Mouse (Mus musculus) cerebellum, postnatal 14 days (tissue): Measurements from ENCODE around the gene Hnf4a.
A peak's percentile ranks its signal among the peaks of the same experiment; 100 is the strongest.
"Not testable (repeated sequence)": the region's sequence is repeated elsewhere in the genome, so short reads cannot be mapped to it uniquely, and the experiment has no call there.

ENCODE experiments used
- DNase-seq, 2 experiments: peaks; one replicate each; pipeline ENCODE4 v3.0.0; 2021; ENCODE audit warnings: mixed read lengths in 2 of 2

The Hnf4a gene

DNA sequence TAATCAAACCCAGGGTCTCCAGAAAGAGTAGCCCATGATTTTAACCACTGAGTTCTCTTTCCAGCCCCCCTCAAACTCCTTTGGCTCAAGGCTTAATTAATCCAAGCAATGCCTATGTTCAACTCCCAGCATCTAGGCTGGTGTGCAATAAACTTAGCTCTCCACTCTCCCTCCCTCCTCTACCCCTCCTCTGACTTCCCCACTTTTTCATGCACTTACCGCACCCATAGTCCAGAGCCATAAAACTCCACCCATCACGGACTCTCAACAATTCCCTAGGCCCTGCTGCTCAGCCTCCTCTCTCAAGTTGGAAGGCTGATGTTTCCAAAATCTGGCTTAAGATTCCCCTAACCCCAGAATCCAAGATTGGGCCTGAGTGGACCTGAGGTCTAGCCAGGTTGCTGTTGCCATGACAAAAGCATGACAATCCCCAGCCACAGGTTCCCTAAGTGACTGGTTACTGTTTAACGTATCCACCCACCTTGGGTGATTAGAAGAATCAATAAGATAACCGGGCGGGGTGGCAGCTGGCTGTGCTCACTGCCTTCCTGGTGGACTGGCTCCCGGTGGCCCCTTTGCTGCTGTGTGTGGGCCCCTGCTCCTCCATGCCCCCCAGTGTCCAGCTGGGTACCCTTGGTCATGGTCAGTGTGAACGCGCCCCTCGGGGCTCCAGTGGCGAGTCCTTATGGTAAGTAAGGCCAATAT is at the start of gene Hnf4a:
TSS of gene Hnf4a (plus strand) at position 509 of the 705 bp plus-strand sequence.
- no peak for DNase-seq

DNA sequence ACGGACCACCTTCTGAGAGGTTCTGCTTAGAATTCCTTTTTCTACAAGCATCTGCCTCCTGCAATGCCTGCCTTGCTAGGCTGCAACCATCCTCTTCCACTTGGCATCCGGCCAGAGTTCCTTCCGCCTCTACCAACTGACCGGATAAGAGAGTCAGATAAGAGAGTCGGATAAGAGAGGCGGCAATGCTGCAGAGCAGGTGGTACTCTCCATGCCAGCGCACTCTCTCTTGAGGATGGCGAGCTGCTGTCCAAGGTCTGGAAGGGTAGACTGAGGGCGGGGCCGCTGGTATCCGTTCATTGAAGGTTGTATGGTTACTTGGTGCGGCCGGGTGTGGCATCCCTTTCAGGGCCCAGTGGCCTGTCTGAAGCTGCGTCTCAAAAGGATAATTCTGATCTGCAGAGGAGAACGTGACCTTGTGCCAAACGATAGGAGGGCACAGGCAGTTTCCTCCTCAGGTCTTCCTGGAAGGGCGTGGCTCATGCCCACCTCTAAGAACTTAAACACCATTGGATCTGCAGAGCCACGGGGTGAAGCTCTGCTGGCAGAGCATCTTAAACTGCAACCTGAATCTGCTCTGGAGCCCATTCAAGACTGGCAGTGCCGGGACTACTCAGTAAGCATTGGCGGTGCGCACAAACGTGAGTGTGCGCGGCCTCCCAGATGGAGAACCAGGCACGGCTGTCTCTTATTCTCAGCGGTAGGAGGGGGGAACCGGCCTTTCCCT is 47.9 kb upstream of the Hnf4a start:
- DNase-seq = peak; percentile 56 to 74

DNA sequence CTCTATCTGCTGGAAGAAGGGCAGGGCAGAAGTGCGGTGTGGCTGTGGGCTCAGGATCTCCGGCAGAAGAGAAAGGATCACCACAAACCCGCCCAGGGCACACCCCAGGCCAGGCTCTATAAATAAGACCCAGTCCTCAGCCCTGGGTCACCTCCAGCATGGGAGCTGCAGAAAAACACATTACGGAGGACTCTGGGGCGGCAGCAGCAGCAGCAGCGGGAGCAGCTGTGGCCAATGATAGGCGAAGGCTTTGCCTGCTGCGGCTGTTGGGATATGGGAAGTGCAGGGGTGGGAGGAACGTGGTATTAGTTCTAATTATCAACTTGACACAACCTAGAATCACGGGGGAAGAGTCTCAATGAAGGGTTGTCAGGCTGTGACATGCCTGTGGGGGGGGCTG is 47.2 kb upstream of the Hnf4a start:
- DNase-seq = no peak

DNA sequence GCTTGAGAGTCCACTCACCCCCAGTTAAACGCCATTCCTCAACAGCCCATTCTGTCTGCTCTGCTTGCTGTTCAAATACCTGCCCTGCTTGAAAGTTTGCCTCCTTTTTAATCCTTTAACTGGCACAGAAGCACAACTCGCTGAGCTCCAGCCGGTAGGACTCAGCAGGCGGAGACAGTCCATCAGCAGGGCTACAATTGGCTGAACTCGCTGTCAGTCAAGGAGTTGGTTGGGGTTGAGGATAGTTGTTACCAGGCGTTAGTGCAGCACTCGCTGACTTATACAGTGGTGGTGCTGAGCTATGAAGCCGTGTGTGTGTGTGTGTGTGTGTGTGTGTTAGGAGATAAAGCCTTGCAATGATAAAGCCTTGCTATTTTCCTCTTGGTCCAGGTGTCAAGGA is 46.0 kb upstream of the Hnf4a start:
- DNase-seq = no peak

DNA sequence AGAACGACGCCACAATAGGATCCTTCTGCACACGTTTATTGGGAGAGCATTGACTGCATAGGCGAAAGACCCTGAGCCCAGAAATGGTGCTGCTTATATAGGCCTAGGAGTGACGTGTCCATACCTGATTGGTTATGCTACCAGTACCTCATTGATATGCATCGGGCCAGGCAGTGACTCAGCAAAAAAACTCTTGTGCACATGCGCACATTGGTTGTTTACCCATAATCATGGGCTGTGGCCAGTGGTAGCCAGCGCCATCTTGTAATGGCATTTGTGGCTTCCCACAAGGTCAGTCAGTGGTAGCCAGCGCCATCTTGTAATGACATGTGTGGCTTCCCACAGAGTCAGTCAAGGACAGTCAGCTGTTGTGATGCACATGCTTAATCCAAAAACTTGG is 45.3 kb upstream of the Hnf4a start:
- not testable (repeated sequence) for DNase-seq

DNA sequence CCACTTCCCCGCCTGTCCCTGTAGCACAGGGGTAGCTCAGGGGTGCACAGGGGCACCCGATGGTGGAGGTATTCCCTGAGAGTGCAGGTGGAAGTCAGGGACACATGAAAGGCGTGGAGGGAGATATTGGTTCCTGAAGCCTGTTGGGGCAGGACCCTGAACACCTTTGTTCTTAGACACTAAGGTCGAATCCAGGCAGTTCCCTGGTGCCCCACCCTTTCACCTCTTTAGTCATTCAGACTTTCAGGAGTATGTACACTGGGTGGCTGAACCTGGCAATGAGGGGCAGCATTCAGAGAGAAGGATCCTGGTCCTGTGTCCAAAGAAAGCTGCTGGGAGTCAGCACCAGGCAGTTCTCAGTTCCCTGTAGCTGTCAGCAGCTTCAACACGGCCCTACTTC is 44.2 kb upstream of the Hnf4a start:
- no peak for DNase-seq

DNA sequence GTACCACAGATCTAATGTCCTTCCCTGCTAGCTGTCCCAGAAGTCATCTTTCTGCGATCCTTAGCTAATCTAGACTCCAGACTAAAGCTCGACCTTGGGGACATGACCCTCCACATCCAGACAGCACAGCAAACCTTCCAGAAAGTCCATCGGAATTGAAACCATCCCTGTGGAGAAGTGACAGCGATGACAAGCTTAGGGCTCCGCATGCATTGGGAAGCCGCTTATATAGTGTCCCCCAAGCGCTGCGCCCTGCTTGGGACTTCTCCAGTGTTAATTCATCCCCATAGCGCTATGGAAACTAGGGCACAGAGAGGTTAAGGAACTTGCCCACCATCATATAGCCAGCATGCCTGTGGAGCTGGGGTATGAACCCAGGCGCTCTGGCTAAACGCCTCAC is 43.8 kb upstream of the Hnf4a start:
- DNase-seq = no peak

DNA sequence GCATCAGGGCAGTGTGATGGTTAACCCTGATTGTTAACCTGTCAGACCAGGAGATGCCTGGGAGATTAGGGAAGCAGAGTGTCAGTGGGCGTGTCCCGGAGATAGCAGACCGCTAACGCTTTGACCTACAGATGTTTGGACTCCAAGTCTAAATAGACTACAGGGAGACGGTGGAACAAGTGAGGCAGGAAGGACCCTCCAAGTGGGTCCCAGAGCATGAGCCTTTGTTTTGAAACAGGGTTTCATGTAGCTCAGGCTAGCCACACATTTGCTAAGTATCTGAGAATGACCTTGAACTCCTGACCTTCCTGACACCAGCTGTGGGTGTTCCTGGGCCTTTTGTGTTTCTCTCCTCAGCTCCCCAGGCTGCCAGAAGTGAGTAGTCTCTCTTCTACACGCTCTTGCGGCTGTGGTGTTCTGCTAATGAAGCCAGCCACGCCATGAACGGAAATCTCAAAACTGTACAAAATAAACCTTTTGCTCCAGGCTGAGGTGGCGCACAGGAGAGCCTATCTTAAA is 43.3 kb upstream of the Hnf4a start:
- DNase-seq = no peak

DNA sequence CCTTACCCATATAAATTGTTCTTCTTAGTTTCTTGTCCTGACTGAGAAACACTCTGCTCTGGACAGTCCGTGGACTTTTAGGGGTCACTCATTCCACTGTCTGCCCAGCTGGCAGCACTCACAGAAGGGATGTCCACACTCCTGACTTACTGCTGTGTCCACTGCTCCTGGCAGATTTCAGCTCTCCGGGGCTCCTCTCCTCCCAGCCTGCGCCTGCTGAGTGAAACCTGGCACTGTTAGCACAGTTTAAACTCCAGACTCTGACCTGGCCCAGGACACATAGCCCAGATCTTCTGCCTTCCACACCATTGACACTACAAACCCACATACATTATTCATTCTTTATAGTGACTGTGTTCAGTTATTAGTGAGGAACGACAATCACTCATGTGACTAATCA is 42.6 kb upstream of the Hnf4a start:
- DNase-seq = no peak

DNA sequence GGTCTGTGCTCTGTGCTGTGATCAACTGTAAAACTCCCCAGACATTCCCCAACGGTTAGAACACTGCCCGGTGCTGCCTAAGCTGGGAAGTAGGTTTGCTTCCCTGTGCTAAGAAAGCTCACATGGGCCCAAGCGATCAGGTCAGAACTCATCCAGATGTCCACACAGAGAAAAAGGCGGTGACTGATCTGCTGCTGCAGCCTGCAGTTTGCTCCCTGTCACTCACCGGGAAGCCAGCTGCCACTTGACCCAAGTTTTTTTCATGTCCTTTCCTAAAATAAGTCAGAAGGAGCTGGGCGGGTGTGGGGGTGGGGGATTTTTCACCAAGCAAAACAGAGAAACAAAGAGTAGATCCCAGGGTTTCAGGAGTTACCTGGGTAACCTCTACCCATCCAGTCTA is 42.0 kb upstream of the Hnf4a start:
- no peak for DNase-seq

DNA sequence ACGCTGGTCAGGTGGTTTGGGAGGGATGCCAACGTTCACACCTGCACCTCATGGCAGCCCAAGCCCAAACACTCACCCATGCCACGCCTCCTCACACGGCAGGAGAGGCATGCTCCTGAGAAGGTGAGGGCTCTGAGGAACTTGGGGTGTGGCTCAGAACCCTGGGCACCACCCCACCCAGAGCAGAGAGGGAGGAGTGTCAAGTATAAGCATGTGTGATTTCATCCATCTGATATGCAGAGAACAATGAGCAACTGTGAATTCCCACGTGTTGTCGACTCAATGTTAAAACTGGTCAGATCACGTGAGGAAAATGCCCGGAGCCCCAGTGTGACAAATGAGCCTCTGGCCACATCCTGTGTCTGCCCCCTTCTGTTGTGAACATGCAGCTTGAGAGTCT is 39.8 kb upstream of the Hnf4a start:
- no peak for DNase-seq

DNA sequence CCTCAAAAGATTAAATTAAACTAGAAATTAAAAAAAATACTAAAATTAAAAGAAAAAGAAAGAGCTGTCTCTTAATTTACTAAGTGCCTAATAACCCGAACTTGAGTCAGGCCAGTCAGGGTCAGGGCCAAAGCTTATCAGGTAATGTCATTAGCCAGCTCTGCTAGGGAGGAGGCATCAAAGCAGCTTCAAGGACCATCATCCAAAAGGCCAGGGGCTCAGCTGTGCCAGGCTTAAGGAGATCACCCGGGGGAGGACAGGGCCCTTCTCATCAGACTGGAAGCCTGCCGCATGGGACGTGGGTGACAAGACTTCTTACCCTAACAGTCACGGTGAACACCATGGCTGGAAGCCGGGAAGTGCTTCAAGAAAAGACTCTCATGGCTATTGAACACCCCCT is 39.0 kb upstream of the Hnf4a start:
- DNase-seq = no peak

DNA sequence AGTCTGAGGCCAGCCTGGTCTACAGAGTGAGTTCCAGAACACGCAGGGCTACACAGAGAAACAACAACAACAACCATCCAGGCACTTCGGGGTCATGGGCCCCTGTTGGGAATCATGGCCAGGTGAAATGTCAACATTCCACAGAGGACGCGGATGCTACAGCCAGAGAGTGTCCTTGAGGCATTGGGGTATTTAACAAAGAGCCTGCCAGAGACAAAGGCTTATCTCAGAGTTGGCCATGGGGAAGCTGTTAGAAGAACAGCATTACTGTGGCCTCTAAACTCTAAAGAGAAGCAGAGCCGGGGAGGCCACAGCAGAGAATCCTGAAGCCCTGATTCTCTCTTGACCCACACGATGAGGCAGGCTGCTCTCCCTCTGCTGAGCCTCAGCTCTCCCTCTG is 37.7 kb upstream of the Hnf4a start:
- DNase-seq = no peak

DNA sequence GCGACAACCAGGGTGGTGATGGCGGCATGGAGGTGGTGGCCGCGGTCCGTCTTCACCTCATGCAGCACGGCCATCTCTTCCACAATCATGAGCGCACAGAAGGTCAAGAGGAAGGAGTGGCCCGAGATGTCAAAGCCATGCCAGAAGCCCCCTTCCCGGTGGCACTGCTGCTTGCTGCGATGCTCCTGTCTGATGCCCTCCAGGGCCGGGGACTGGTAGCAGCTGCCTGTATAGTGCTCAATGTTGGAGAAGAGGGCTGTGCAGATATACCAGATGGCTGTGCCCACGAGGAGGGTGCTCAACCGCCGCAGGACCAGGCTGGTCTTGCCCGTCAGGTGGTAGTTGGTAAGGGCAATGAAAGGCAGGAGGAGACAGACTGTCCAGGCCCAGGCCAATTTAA is 36.9 kb upstream of the Hnf4a start:
- no peak for DNase-seq

DNA sequence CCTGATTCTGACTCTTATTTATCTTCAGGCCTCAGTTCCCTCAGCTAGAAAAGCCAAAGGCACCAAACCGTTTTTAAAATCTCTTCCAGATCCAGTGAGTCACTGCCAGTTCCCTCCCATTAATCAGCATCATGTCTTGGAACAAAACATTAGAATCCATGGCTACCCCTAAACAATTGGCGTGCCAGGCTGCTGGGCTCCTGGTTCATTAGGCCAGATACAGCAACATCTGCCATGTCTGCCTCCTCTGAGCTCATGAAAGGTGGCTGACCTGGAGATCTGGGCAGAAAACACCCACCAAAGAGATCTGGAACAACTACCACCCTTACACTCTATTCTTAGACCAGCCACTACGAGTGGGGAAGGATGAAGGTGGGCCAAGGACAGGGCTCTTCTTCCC is 35.5 kb upstream of the Hnf4a start:
- DNase-seq = no peak

DNA sequence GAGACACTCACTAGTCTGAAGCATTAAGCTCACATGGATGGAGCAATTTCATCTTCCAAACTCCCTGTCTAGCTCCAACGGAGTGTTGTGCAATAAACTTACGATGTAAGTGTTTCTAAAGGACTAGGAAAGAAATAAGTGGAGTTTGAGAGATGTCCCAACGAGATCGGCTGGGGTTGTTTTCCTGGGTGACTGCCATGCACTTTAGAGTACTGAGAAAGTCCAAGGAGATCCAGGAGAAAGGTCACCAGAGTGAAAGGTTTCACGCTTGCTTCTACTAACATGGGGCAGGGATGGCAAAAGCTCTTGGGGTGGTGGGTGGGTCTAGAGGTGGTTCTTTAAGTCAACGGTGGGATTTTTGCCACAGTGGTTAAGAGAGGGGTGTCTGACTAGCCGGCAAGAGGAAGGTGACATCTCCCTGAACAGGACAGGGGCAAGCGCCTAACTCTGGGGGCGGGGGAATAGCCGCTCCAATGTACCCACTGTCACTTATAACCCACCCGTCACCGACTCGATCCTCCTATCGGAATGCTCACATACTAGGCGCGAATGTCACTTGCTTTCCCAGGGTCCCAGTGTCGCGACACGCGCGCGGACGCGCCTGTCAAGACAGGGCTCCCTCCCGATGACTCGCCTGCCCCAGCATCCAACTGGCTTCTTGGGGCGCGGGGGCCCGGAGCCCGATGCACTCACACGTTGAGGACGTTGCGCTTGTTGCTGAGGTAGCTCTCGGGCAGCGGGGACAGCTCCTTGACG is 34.7 kb upstream of the Hnf4a start:
- no peak for DNase-seq

DNA sequence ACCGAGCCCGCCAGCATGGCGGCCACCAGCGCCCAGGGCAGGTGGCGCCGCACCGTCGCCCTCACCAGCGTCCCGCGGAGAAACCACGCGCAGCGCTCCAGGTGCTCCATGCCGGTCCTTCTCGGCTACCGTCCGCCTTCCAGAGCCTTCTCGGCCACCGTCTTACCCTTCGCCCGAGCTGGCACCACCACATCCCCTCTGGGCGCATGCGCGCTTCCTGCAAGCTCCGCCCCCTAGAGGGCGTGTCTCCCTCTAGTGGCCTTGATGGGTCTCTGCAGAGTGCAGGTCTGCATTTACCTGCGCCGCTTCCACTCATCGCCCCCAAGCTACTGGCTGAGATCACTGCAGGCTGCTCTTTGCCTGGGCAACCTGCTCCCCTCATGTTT is 34.1 kb upstream of the Hnf4a start, which contains the start of gene Fitm2:
TSS of gene Fitm2 (minus strand) at position 164 of the 386 bp plus-strand sequence.
- DNase-seq = peak; percentile 98 to 99

DNA sequence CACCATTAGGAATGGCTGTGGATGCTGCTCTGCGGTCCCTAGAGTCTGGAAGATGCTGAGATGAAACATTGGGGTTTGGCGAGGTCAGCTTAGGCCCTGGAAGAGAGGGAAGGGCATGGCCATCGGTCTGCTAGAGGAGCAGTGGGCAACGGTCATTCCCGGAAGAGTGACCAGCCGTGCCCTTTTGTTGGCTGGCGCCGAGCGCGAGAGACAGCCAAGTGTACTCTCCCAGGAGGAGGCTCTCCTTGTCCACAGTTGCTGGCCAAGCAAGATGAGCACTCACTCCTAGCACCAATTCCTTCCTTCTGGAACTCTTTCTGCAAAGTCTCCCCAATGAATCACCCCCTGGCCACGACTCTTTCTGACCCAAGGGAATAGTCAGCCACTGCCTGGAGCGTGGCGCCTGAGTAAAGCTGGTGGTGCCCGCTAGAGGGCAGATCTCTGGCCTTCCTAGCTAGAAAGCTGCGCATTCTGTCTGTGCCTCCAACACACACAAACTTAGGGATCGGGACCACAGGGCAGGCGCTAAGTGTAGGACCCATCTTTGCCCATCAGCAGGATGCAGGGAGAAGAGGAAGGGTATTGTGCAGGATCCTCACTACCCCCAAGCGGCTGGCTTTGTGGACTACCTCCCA is 26.3 kb upstream of the Hnf4a start:
- DNase-seq = peak in 1 of 2 experiments; percentile 44

DNA sequence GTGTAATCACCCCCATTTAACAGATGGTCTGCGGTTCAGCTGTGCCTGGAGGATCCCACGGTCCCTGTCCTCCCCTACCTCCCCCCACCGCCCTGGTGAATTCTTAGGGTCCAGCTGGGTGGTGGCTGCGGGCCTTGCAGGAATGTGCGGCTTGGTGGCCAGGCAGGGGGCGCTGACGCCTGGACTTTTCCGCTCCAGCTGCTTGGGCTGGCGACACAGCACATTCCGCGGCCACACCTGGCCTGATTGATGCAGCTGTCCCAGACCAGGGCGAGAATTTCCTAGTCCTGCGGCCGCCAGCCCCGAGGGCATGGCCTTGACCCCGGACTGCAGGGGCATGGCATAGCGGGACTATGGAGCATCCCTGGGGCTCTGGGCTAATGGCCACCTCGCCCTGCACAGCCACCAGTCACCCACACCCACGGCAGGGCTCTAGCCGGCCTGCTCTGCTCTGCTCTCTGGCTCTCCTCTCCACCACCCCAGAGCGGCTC is 25.0 kb upstream of the Hnf4a start:
- no peak for DNase-seq

DNA sequence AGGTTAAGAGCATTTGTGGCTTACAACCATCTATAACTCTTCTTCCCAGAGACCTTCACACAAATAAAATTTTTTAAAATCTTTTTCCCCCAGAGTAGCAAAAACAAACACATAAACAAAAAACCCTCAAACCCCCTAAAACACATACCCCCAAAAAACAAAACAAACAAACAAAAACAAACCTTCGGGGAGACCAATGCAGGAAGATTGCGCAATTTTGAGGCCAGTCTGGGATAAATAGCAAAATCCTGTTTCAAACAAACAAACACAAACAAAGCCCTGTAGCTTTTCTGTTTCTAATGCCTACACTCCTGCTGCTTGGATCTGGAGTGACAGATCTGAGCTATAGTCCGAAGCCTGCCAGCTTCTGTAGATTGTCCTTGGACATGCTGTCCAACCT is 19.2 kb upstream of the Hnf4a start:
- no peak for DNase-seq

DNA sequence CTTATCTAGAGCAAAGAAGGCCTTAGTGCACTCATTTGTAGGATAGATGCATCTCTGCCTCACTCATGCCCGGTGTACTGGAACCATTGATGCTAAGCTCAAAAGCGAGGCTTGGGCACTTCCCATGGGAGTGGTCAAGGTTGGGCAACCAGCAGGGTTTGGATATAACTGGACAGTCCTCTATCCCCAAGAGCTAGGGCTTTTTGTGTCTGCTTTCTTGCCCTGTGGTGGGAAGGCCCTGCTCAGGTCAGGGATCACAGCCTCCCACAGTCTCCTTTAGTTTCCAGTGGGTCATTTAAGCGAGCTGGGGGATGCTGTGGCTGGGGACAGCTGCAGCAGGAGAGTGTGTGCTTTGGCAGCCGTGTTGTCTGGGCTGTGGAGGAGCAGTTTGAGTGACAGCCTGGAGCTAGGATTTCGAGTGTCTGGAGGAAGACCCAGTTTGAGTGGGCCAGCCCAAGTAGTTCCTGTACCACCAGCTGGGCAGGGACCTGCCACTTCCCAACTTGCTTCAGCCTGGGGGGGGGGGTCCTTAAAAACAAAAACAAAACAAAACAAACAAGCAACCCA is 16.8 kb upstream of the Hnf4a start:
- no peak for DNase-seq

DNA sequence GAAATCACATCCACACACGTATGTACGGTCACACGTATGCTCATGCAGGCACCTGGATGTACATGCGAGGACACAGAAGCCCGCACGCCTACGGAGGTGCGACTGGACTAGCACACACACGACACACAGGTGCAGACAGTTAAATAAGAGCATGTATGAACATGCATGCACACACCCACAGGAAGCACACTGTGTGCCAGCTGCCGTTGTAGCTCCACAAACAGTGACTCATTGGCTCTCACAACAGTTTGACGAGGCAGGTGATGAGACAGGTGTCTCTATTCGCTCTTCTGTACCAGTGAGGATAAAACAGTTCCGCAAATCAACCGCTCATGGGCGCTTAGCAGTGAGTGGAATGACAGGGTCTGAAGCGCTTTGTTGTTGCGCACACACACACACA is 16.0 kb upstream of the Hnf4a start:
- no peak for DNase-seq

DNA sequence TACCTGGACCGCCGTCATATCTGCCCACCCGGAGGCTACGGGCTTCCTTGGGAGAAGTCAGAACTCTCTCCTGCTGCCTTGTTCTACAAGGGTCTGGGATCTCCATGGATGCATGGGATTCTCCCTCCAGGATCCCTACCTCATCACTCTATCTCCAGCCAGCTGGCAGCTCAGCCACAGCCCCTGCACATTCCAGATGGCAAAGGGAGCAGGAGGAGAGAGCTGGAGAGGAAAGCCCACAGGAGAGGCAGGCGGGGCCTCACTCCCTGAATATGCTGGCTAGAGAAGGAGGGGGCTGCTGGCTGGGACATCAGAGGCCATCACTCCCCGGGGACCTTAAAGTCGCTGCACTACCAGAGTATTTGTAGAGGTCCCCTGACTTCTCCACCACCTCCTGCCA is 15.3 kb upstream of the Hnf4a start:
- peak; percentile 42 to 49 for DNase-seq
